ENCODE assay signal across 16 mouse cellular contexts in the genomic region with DNA sequence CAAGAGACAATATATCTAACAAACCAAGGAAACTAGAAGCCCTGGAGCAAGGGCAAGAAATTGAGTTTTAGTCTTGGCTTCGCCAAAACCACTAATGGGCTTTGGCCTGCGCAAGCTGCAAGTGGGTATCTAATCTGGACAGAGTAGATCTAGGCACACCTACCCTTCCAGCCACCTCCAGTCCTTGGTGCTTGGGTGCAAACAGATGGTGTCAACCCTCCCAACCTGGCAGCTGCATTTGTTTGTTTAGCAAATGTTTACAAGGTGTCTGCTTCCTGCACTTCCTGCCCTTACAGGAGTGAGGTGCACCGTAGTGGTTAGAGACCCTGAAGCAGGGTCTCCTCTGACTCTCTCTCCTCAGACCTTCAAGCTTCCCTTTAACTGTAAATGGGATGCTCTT.
DNase-seq lines count a peak whose midpoint lies in the region; ATAC-seq and TF ChIP-seq lines count a peak whose summit lies in the region.
"Had no signal": no experiment of that assay in that cellular context is flagged by ENCODE, and none has a peak within 500 bp of the region (broad histone marks: within the 10 kb centered on the region; RNA-seq: fewer than 3 reads in every experiment).

No protein-coding gene starts in this region.

- no peak overlapping the region for H3K4me2 ChIP-seq in hindbrain, embryonic 16.5 days (ENCODE audit: low read length)
- H3K4me2 ChIP-seq in hindbrain, embryonic 14.5 days (replicated peaks): no peak overlapping the region
- no peak overlapping the region for H3K4me2 ChIP-seq in liver, postnatal 0 days (ENCODE audit: low read depth, low read length)
- H3K4me2 ChIP-seq in midbrain, embryonic 13.5 days (replicated peaks): no peak overlapping the region
- H3K4me2 ChIP-seq in midbrain, embryonic 15.5 days: no peak overlapping the region
- H3K4me2 ChIP-seq in stomach, embryonic 16.5 days (ENCODE audit: low read depth, low read length): no peak overlapping the region
- H3K4me2 ChIP-seq in kidney, embryonic 15.5 days: no peak overlapping the region
- H3K4me2 ChIP-seq: embryonic facial prominence, embryonic 12.5 days had no signal

- TF ChIP-seq CTCF in liver, postnatal 0 days (IDR thresholded peaks at IDR 0.05; ENCODE audit: low read depth): no peak

- 0 out of 2 replicates have a peak, but pooled peaks have one; percentile 19 for ATAC-seq in hindbrain, embryonic 16.5 days
- ATAC-seq in hindbrain, embryonic 14.5 days (ENCODE audit: low FRiP score): no peak
- peak; percentile 48 for ATAC-seq in liver, postnatal 0 days
- ATAC-seq in midbrain, embryonic 13.5 days: 0 out of 2 replicates have a peak, but pooled peaks have one; percentile 35
- no peak for ATAC-seq in midbrain, embryonic 15.5 days (replicated peaks)
- ATAC-seq in stomach, embryonic 16.5 days (ENCODE audit: insufficient read depth, low FRiP score): peak; percentile 44; the same call in 1 of the 2 replicates
- ATAC-seq in kidney, embryonic 15.5 days (replicated peaks; ENCODE audit: low FRiP score): no peak
- ATAC-seq: CD4-positive, CD25-positive, alpha-beta regulatory T cell, adult 4 months; forebrain, embryonic 16.5 days had no signal

- no peak for DNase-seq in hindbrain, embryonic 14.5 days (ENCODE audit: low spot score)
- DNase-seq in liver, postnatal 0 days: no peak
- DNase-seq in liver: no peak
- DNase-seq: cerebellum, adult 11 months; cerebellum, adult 9-10 months; gastrocnemius, postnatal 10 days had no signal

- H3K36me3 ChIP-seq in hindbrain, embryonic 16.5 days (ENCODE audit: control insufficient read depth, insufficient read depth, low read length): 0 out of 2 replicates have a peak, but pooled peaks cover 3% of the 10 kb centered on the region
- H3K36me3 ChIP-seq in hindbrain, embryonic 14.5 days (replicated peaks; ENCODE audit: control insufficient read depth, insufficient read depth): peaks cover 7% of the 10 kb centered on the region
- H3K36me3 ChIP-seq in liver, postnatal 0 days (replicated peaks; ENCODE audit: insufficient read depth, low read length): 0 out of 2 replicates have a peak, but pooled peaks cover 8% of the 10 kb centered on the region
- H3K36me3 ChIP-seq in midbrain, embryonic 13.5 days: peaks cover 8% of the 10 kb centered on the region
- no peaks in the 10 kb centered on the region for H3K36me3 ChIP-seq in midbrain, embryonic 15.5 days (replicated peaks)
- H3K36me3 ChIP-seq in stomach, embryonic 16.5 days (ENCODE audit: control insufficient read depth, insufficient read depth, low read length): peaks cover 7% of the 10 kb centered on the region
- peaks cover 10% of the 10 kb centered on the region for H3K36me3 ChIP-seq in kidney, embryonic 15.5 days
- H3K36me3 ChIP-seq: G1E had no signal

- no peak overlapping the region; the same call in 1 of the 2 replicates for H3K9ac ChIP-seq in hindbrain, embryonic 16.5 days (ENCODE audit: low read depth, low read length)
- no peak overlapping the region for H3K9ac ChIP-seq in hindbrain, embryonic 14.5 days
- H3K9ac ChIP-seq in liver, postnatal 0 days (replicated peaks): no peak overlapping the region
- no peak overlapping the region for H3K9ac ChIP-seq in midbrain, embryonic 13.5 days (replicated peaks)
- no peak overlapping the region for H3K9ac ChIP-seq in midbrain, embryonic 15.5 days
- no peak overlapping the region for H3K9ac ChIP-seq in stomach, embryonic 16.5 days (ENCODE audit: low read length)
- no peak overlapping the region for H3K9ac ChIP-seq in kidney, embryonic 15.5 days
- H3K9ac ChIP-seq: embryonic facial prominence, embryonic 12.5 days had no signal

- no peaks in the 10 kb centered on the region for H3K9me3 ChIP-seq in hindbrain, embryonic 16.5 days (ENCODE audit: control insufficient read depth, low read length)
- H3K9me3 ChIP-seq in hindbrain, embryonic 14.5 days (ENCODE audit: control insufficient read depth, low read length): no peaks in the 10 kb centered on the region
- no peaks in the 10 kb centered on the region for H3K9me3 ChIP-seq in liver, postnatal 0 days (ENCODE audit: low read length)
- no peaks in the 10 kb centered on the region for H3K9me3 ChIP-seq in midbrain, embryonic 13.5 days
- H3K9me3 ChIP-seq in midbrain, embryonic 15.5 days: no peaks in the 10 kb centered on the region
- 0 out of 2 replicates have a peak, but pooled peaks cover 5% of the 10 kb centered on the region for H3K9me3 ChIP-seq in stomach, embryonic 16.5 days (replicated peaks; ENCODE audit: control insufficient read depth, low read length)
- no peaks in the 10 kb centered on the region for H3K9me3 ChIP-seq in kidney, embryonic 15.5 days (replicated peaks)
- H3K9me3 ChIP-seq: embryonic facial prominence, embryonic 12.5 days; G1E; heart, embryonic 10.5 days had no signal

- WGBS in hindbrain, embryonic 16.5 days: 85% methylated on average over 3 of the region's 3 CpGs
- 90% methylated on average over 3 of the region's 3 CpGs for WGBS in hindbrain, embryonic 14.5 days
- 68% methylated on average over 3 of the region's 3 CpGs for WGBS in liver, postnatal 0 days (ENCODE audit: insufficient replicate concordance)
- WGBS in midbrain, embryonic 13.5 days: 87% methylated on average over 3 of the region's 3 CpGs
- 88% methylated on average over 3 of the region's 3 CpGs for WGBS in midbrain, embryonic 15.5 days
- WGBS in stomach, embryonic 16.5 days: 58% methylated on average over 3 of the region's 3 CpGs
- WGBS in kidney, embryonic 15.5 days: 72% methylated on average over 3 of the region's 3 CpGs

- TF ChIP-seq EP300 in liver, postnatal 0 days (IDR thresholded peaks at IDR 0.05; ENCODE audit: low read depth): no peak

- peaks cover 7% of the 10 kb centered on the region; the same call in 1 of the 2 replicates for H3K4me1 ChIP-seq in hindbrain, embryonic 16.5 days (ENCODE audit: control insufficient read depth, insufficient read depth, low read depth, low read length)
- H3K4me1 ChIP-seq in hindbrain, embryonic 14.5 days (replicated peaks; ENCODE audit: control insufficient read depth, insufficient read depth, low read length): peaks cover 3% of the 10 kb centered on the region; the same call in 1 of the 2 replicates
- H3K4me1 ChIP-seq in liver, postnatal 0 days (ENCODE audit: insufficient read depth): peaks cover 5% of the 10 kb centered on the region; the same call in 1 of the 2 replicates
- H3K4me1 ChIP-seq in midbrain, embryonic 13.5 days (replicated peaks): peaks cover 21% of the 10 kb centered on the region
- H3K4me1 ChIP-seq in midbrain, embryonic 15.5 days: peaks cover 9% of the 10 kb centered on the region; the same call in 1 of the 2 replicates
- H3K4me1 ChIP-seq in stomach, embryonic 16.5 days (ENCODE audit: control insufficient read depth, insufficient read depth, low read length): peaks cover 6% of the 10 kb centered on the region
- peaks cover 8% of the 10 kb centered on the region; the same call in 1 of the 2 replicates for H3K4me1 ChIP-seq in kidney, embryonic 15.5 days
- H3K4me1 ChIP-seq: embryonic facial prominence, embryonic 12.5 days; heart, embryonic 10.5 days had no signal

- no peaks in the 10 kb centered on the region for H3K27me3 ChIP-seq in hindbrain, embryonic 16.5 days (replicated peaks; ENCODE audit: control insufficient read depth, insufficient read depth, low read length)
- H3K27me3 ChIP-seq in hindbrain, embryonic 14.5 days (ENCODE audit: control insufficient read depth, insufficient read depth, low read length): no peaks in the 10 kb centered on the region
- H3K27me3 ChIP-seq in liver, postnatal 0 days (ENCODE audit: insufficient read depth, low read length): no peaks in the 10 kb centered on the region
- H3K27me3 ChIP-seq in midbrain, embryonic 13.5 days: no peaks in the 10 kb centered on the region
- H3K27me3 ChIP-seq in midbrain, embryonic 15.5 days (replicated peaks): no peaks in the 10 kb centered on the region
- no peaks in the 10 kb centered on the region for H3K27me3 ChIP-seq in stomach, embryonic 16.5 days (ENCODE audit: control insufficient read depth, insufficient read depth, low read length)
- no peaks in the 10 kb centered on the region for H3K27me3 ChIP-seq in kidney, embryonic 15.5 days
- H3K27me3 ChIP-seq: embryonic facial prominence, embryonic 12.5 days had no signal

- no peak overlapping the region for H3K27ac ChIP-seq in hindbrain, embryonic 16.5 days (ENCODE audit: low read depth, low read length)
- no peak overlapping the region for H3K27ac ChIP-seq in hindbrain, embryonic 14.5 days
- H3K27ac ChIP-seq in liver, postnatal 0 days (ENCODE audit: low read depth): no peak overlapping the region
- peak overlapping the region; percentile 47; the same call in 1 of the 2 replicates for H3K27ac ChIP-seq in midbrain, embryonic 13.5 days
- no peak overlapping the region for H3K27ac ChIP-seq in midbrain, embryonic 15.5 days
- no peak overlapping the region for H3K27ac ChIP-seq in stomach, embryonic 16.5 days (ENCODE audit: low read length)
- H3K27ac ChIP-seq in kidney, embryonic 15.5 days: no peak overlapping the region
- H3K27ac ChIP-seq: embryonic facial prominence, embryonic 12.5 days; heart, embryonic 10.5 days had no signal

- H3K4me3 ChIP-seq in hindbrain, embryonic 16.5 days (ENCODE audit: low read length): no peak overlapping the region
- no peak overlapping the region for H3K4me3 ChIP-seq in hindbrain, embryonic 14.5 days (replicated peaks; ENCODE audit: low read length)
- H3K4me3 ChIP-seq in liver, postnatal 0 days (ENCODE audit: low read depth, low read length): no peak overlapping the region
- H3K4me3 ChIP-seq in midbrain, embryonic 13.5 days (replicated peaks): no peak overlapping the region
- no peak overlapping the region for H3K4me3 ChIP-seq in midbrain, embryonic 15.5 days
- H3K4me3 ChIP-seq in stomach, embryonic 16.5 days (replicated peaks; ENCODE audit: low read length): no peak overlapping the region
- no peak overlapping the region for H3K4me3 ChIP-seq in kidney, embryonic 15.5 days (replicated peaks)
- H3K4me3 ChIP-seq: embryonic facial prominence, embryonic 12.5 days; heart, embryonic 10.5 days had no signal

Comparison
In these comparisons a context has a peak if more than half of its experiments do, and no peak if none do; other contexts are left out.
1. ATAC-seq: peak in hindbrain, embryonic 16.5 days (single experiment), liver, postnatal 0 days (single experiment), midbrain, embryonic 13.5 days (single experiment) and stomach, embryonic 16.5 days (single experiment); none in hindbrain, embryonic 14.5 days (single experiment), midbrain, embryonic 15.5 days (single experiment) and kidney, embryonic 15.5 days (single experiment).